Mouse (Mus musculus): ENCODE data around the gene Swt1. TPM values are rescaled to one million over a fixed set of nuclear protein-coding genes. Genes with fewer than 3 reads are reported as not detected.

The Swt1 gene
- polyA plus RNA-seq, 1 experiment from 2014 or later: 26.5 TPM

- Histone ChIP-seq H3K4me3 (replicated peaks) (no peak overlapping the region), H3K4me1 (peaks cover 12% of the 10 kb centered on the region; the same call in 1 of the 2 replicates), H3K9me3 (no peaks in the 10 kb centered on the region), H3K4me2 (0 out of 2 replicates have a peak overlapping the region, but pooled peaks have one; percentile 17), H3K9ac (no peak overlapping the region), H3K27ac (peak overlapping the region; percentile 23; the same call in 1 of the 2 replicates), H3K27me3 (replicated peaks) (no peaks in the 10 kb centered on the region), H3K36me3 (no peaks in the 10 kb centered on the region)
- 38% methylated on average over 8 of the region's 8 CpGs for WGBS
- no peak for ATAC-seq (ENCODE audit: insufficient read depth, low FRiP score, low read depth)
Measured at GRCm38 (mm10) chr1:151341321-151342044, 86.8 kb downstream of the Swt1 start.

- no peaks in the 10 kb centered on the region for H3K9me3 ChIP-seq
- WGBS: 64% methylated on average over 2 of the region's 2 CpGs
- H3K27ac ChIP-seq: peak overlapping the region; percentile 4; the same call in 1 of the 2 replicates
- H3K4me1 ChIP-seq: peaks cover 10% of the 10 kb centered on the region; the same call in 1 of the 2 replicates
- no peak overlapping the region for H3K4me3 ChIP-seq (replicated peaks)
- H3K4me2 ChIP-seq: no peak overlapping the region
- no peaks in the 10 kb centered on the region for H3K27me3 ChIP-seq (replicated peaks)
- H3K9ac ChIP-seq: no peak overlapping the region
- H3K36me3 ChIP-seq: no peaks in the 10 kb centered on the region
- ATAC-seq (ENCODE audit: insufficient read depth, low FRiP score, low read depth): 0 out of 2 replicates have a peak, but pooled peaks have one; percentile 27
Measured at GRCm38 (mm10) chr1:151338941-151339340, 89.3 kb downstream of the Swt1 start.

GRCm38 (mm10) chr1:151338234-151338633 is 90.0 kb downstream of the Swt1 start:
- Histone ChIP-seq H3K36me3 (no peaks in the 10 kb centered on the region), H3K4me3 (replicated peaks) (no peak overlapping the region), H3K4me2 (no peak overlapping the region), H3K27ac (no peak overlapping the region), H3K9me3 (no peaks in the 10 kb centered on the region), H3K9ac (no peak overlapping the region), H3K27me3 (replicated peaks) (no peaks in the 10 kb centered on the region), H3K4me1 (peaks cover 10% of the 10 kb centered on the region; the same call in 1 of the 2 replicates)
- ATAC-seq (ENCODE audit: insufficient read depth, low FRiP score, low read depth): no peak

GRCm38 (mm10) chr1:151332819-151333218 is 95.4 kb downstream of the Swt1 start:
- Histone ChIP-seq H3K4me1 (no peaks in the 10 kb centered on the region), H3K4me3 (replicated peaks) (no peak overlapping the region), H3K36me3 (no peaks in the 10 kb centered on the region), H3K9me3 (no peaks in the 10 kb centered on the region), H3K27me3 (replicated peaks) (no peaks in the 10 kb centered on the region), H3K27ac (no peak overlapping the region), H3K9ac (no peak overlapping the region), H3K4me2 (no peak overlapping the region)
- WGBS: 84% methylated on average over 3 of the region's 3 CpGs
- ATAC-seq (ENCODE audit: insufficient read depth, low FRiP score, low read depth): no peak

GRCm38 (mm10) chr1:151329601-151330000 is 98.7 kb downstream of the Swt1 start:
- Histone ChIP-seq H3K4me2 (no peak overlapping the region), H3K9me3 (no peaks in the 10 kb centered on the region), H3K4me1 (no peaks in the 10 kb centered on the region), H3K27me3 (replicated peaks) (no peaks in the 10 kb centered on the region), H3K4me3 (replicated peaks) (no peak overlapping the region), H3K36me3 (no peaks in the 10 kb centered on the region), H3K9ac (no peak overlapping the region), H3K27ac (no peak overlapping the region)
- WGBS: 74% methylated on average over 7 of the region's 7 CpGs
- no peak for ATAC-seq (ENCODE audit: insufficient read depth, low FRiP score, low read depth)

- H3K9me3 ChIP-seq: no peaks in the 10 kb centered on the region
- no peak for ATAC-seq (ENCODE audit: insufficient read depth, low FRiP score, low read depth)
- H3K4me2 ChIP-seq: no peak overlapping the region
- H3K36me3 ChIP-seq: no peaks in the 10 kb centered on the region
- H3K4me1 ChIP-seq: no peaks in the 10 kb centered on the region
- H3K27me3 ChIP-seq (replicated peaks): no peaks in the 10 kb centered on the region
- H3K4me3 ChIP-seq (replicated peaks): no peak overlapping the region
- H3K27ac ChIP-seq: no peak overlapping the region
- 78% methylated on average over 14 of the region's 14 CpGs for WGBS
- H3K9ac ChIP-seq: no peak overlapping the region
Measured at GRCm38 (mm10) chr1:151328341-151329097, 99.7 kb downstream of the Swt1 start.

GRCm38 (mm10) chr1:151325328-151325727 is 102.9 kb downstream of the Swt1 start:
- Histone ChIP-seq H3K27ac (no peak overlapping the region), H3K4me1 (no peaks in the 10 kb centered on the region), H3K9ac (no peak overlapping the region), H3K4me3 (replicated peaks) (no peak overlapping the region), H3K4me2 (no peak overlapping the region), H3K9me3 (no peaks in the 10 kb centered on the region), H3K36me3 (no peaks in the 10 kb centered on the region), H3K27me3 (replicated peaks) (no peaks in the 10 kb centered on the region)
- WGBS: 44% methylated on average over 1 of the region's 1 CpGs
- no peak for ATAC-seq (ENCODE audit: insufficient read depth, low FRiP score, low read depth)

GRCm38 (mm10) chr1:151320408-151320807 is 107.8 kb downstream of the Swt1 start:
- H3K4me2 ChIP-seq: no peak overlapping the region
- no peak for ATAC-seq (ENCODE audit: insufficient read depth, low FRiP score, low read depth)
- no peak overlapping the region for H3K4me3 ChIP-seq (replicated peaks)
- no peaks in the 10 kb centered on the region for H3K4me1 ChIP-seq
- no peaks in the 10 kb centered on the region for H3K9me3 ChIP-seq
- WGBS: 65% methylated on average over 4 of the region's 4 CpGs
- no peaks in the 10 kb centered on the region for H3K27me3 ChIP-seq (replicated peaks)
- no peaks in the 10 kb centered on the region for H3K36me3 ChIP-seq
- no peak overlapping the region for H3K9ac ChIP-seq
- no peak overlapping the region for H3K27ac ChIP-seq

GRCm38 (mm10) chr1:151319267-151319666 is 109.0 kb downstream of the Swt1 start:
- Histone ChIP-seq H3K9me3 (no peaks in the 10 kb centered on the region), H3K9ac (no peak overlapping the region), H3K27ac (no peak overlapping the region), H3K4me2 (no peak overlapping the region), H3K27me3 (replicated peaks) (no peaks in the 10 kb centered on the region), H3K4me3 (replicated peaks) (no peak overlapping the region), H3K4me1 (no peaks in the 10 kb centered on the region), H3K36me3 (no peaks in the 10 kb centered on the region)
- WGBS: 60% methylated on average over 7 of the region's 7 CpGs
- no peak for ATAC-seq (ENCODE audit: insufficient read depth, low FRiP score, low read depth)

Small RNA genes lying within 50 kb of the gene (microRNA-seq; reads per million reads assigned to microRNA genes)
- gene Mir7682: not detected

Other genes starting within 250 kb of the Swt1 start
- 0.13 and 0.17 TPM in 2 replicates for gene Gm47985, start 245.9 kb downstream of the Swt1 start, polyA plus RNA-seq (2015; fragmentation: Nextera tagmentation; extraction: Ambion mirVana)
- gene Gm8947, start 236.1 kb downstream of the Swt1 start, polyA plus RNA-seq (2015; fragmentation: Nextera tagmentation; extraction: Ambion mirVana): 0.19 TPM in 1 of 2 replicates, not detected in the other
- gene Gm47995, start 230.0 kb downstream of the Swt1 start, polyA plus RNA-seq (2015; fragmentation: Nextera tagmentation; extraction: Ambion mirVana): 0.19 and 0.21 TPM in 2 replicates
- 0.33 TPM in 1 of 2 replicates, not detected in the other for gene 3110040M04Rik, start 224.3 kb downstream of the Swt1 start, polyA plus RNA-seq (2015; fragmentation: Nextera tagmentation; extraction: Ambion mirVana)
- gene Gm47996, start 218.3 kb downstream of the Swt1 start, polyA plus RNA-seq (2015; fragmentation: Nextera tagmentation; extraction: Ambion mirVana): not detected in 2 replicates
- 206 and 241 TPM in 2 replicates for gene Ivns1abp, start 84.0 kb downstream of the Swt1 start, polyA plus RNA-seq (2015; fragmentation: Nextera tagmentation; extraction: Ambion mirVana)
- 42.5 and 44.8 TPM in 2 replicates for gene Trmt1l, start 87 bp upstream of the Swt1 start, polyA plus RNA-seq (2015; fragmentation: Nextera tagmentation; extraction: Ambion mirVana)
- gene Rnf2, start 72.5 kb upstream of the Swt1 start, polyA plus RNA-seq (2015; fragmentation: Nextera tagmentation; extraction: Ambion mirVana): 66.2 and 69.0 TPM in 2 replicates
- gene Fam129a, start 142.7 kb upstream of the Swt1 start, polyA plus RNA-seq (2015; fragmentation: Nextera tagmentation; extraction: Ambion mirVana): 21.7 and 22.6 TPM in 2 replicates

Data from stomach, embryonic 15.5 days (tissue).